Mouse (Mus musculus): Measurements from ENCODE around the gene Gm6583.

Gene Gm6583

GRCm38 (mm10) chr5:112355910-112356309 is at the start of gene Gm6583:
Gm6583 (minus strand) TSS chr5:112356033.
- no peak for DNase-seq (ENCODE audit: extremely low read depth, low read depth, low spot score)

GRCm38 (mm10) chr5:112402437-112402836 is 46.6 kb upstream of the Gm6583 start:
- DNase-seq (ENCODE audit: extremely low read depth, low read depth, low spot score), result no peak

GRCm38 (mm10) chr5:112399284-112399683 is 43.5 kb upstream of the Gm6583 start:
- no peak for DNase-seq (ENCODE audit: extremely low read depth, low read depth, low spot score)

GRCm38 (mm10) chr5:112396066-112396465 is 40.2 kb upstream of the Gm6583 start:
- DNase-seq (ENCODE audit: extremely low read depth, low read depth, low spot score), result no peak

- no peak for DNase-seq (ENCODE audit: extremely low read depth, low read depth, low spot score)
These were observed 39.1 kb upstream of the Gm6583 start, which contains the start of gene Asphd2 for GRCm38 (mm10) chr5:112394779-112395443. Asphd2 (minus strand) TSS chr5:112394866.

GRCm38 (mm10) chr5:112394415-112394763 is 38.6 kb upstream of the Gm6583 start:
- no peak for DNase-seq (ENCODE audit: extremely low read depth, low read depth, low spot score)

- DNase-seq (ENCODE audit: extremely low read depth, low read depth, low spot score), result no peak
These were observed 38.0 kb upstream of the Gm6583 start for GRCm38 (mm10) chr5:112393741-112394414.

- DNase-seq (ENCODE audit: extremely low read depth, low read depth, low spot score), result no peak
These were observed 36.0 kb upstream of the Gm6583 start for GRCm38 (mm10) chr5:112391676-112392323.

GRCm38 (mm10) chr5:112391002-112391401 is 35.2 kb upstream of the Gm6583 start:
- no peak for DNase-seq (ENCODE audit: extremely low read depth, low read depth, low spot score)

GRCm38 (mm10) chr5:112389352-112389751 is 33.5 kb upstream of the Gm6583 start:
- DNase-seq (ENCODE audit: extremely low read depth, low read depth, low spot score), result no peak

- DNase-seq (ENCODE audit: extremely low read depth, low read depth, low spot score), result no peak
These were observed 30.1 kb upstream of the Gm6583 start for GRCm38 (mm10) chr5:112385973-112386372.

- no peak for DNase-seq (ENCODE audit: extremely low read depth, low read depth, low spot score)
These were observed 29.1 kb upstream of the Gm6583 start for GRCm38 (mm10) chr5:112384805-112385472.

GRCm38 (mm10) chr5:112382641-112383330 is 27.0 kb upstream of the Gm6583 start:
- DNase-seq (ENCODE audit: extremely low read depth, low read depth, low spot score), result peak; percentile 81

- DNase-seq (ENCODE audit: extremely low read depth, low read depth, low spot score), result no peak
These were observed 26.2 kb upstream of the Gm6583 start for GRCm38 (mm10) chr5:112382042-112382441.

GRCm38 (mm10) chr5:112381154-112381553 is 25.3 kb upstream of the Gm6583 start:
- DNase-seq (ENCODE audit: extremely low read depth, low read depth, low spot score), result no peak

- peak; percentile 75 for DNase-seq (ENCODE audit: extremely low read depth, low read depth, low spot score)
These were observed 22.9 kb upstream of the Gm6583 start for GRCm38 (mm10) chr5:112378716-112379115.

GRCm38 (mm10) chr5:112377380-112377779 is 21.5 kb upstream of the Gm6583 start:
- DNase-seq (ENCODE audit: extremely low read depth, low read depth, low spot score), result no peak

GRCm38 (mm10) chr5:112376111-112376510 is 20.3 kb upstream of the Gm6583 start:
- no peak for DNase-seq (ENCODE audit: extremely low read depth, low read depth, low spot score)

- no peak for DNase-seq (ENCODE audit: extremely low read depth, low read depth, low spot score)
These were observed 16.1 kb upstream of the Gm6583 start for GRCm38 (mm10) chr5:112371933-112372332.

GRCm38 (mm10) chr5:112370236-112370813 is 14.5 kb upstream of the Gm6583 start:
- no peak for DNase-seq (ENCODE audit: extremely low read depth, low read depth, low spot score)

- no peak for DNase-seq (ENCODE audit: extremely low read depth, low read depth, low spot score)
These were observed 13.5 kb upstream of the Gm6583 start for GRCm38 (mm10) chr5:112369326-112369725.
